Mouse (Mus musculus) erythroblast, embryonic 14.5 days (primary cell): ENCODE measurements around the gene Ilkap. TPM values are rescaled to one million over a fixed set of nuclear protein-coding genes. Genes with fewer than 3 reads are reported as not detected.

Source experiments
- H3K27me3 ChIP-seq: 2 replicates; pipeline ENCODE4 v1.6.1; 2012; ENCODE audit warnings: inconsistent platforms; ENCODE audit not compliant: control insufficient read depth
- H3K36me3 ChIP-seq: 2 replicates; pipeline ENCODE4 v1.6.1; 2012; ENCODE audit warnings: mild to moderate bottlenecking, inconsistent platforms; ENCODE audit not compliant: control insufficient read depth
- H3K4me1 ChIP-seq: 2 replicates; pipeline ENCODE4 v1.6.1; 2012; ENCODE audit warnings: inconsistent platforms; ENCODE audit not compliant: control insufficient read depth
- H3K4me3 ChIP-seq: replicated peaks from 2 replicates; pipeline ENCODE3; 2012; ENCODE audit warnings: moderate library complexity, mild to moderate bottlenecking, inconsistent platforms
- H3K9me3 ChIP-seq: 2 replicates; pipeline ENCODE4 v1.6.1; 2012; ENCODE audit warnings: low read length, inconsistent platforms, mixed read lengths; ENCODE audit not compliant: control insufficient read depth
- GATA1 ChIP-seq: IDR thresholded peaks from 2 replicates; pipeline ENCODE4 v1.6.1; 2012; ENCODE audit warnings: low read length, inconsistent platforms, mixed read lengths
- TAL1 ChIP-seq: IDR thresholded peaks from 3 replicates; pipeline ENCODE4 v1.6.1; 2012; ENCODE audit warnings: low read length, inconsistent platforms, mixed read lengths
- polyA plus RNA-seq: library from polyadenylated mRNA; stranded (reverse); fragments of >175 nt; gene quantifications from 2 replicates; pipeline ENCODE4 v1.2.3, GENCODE M21; 2012

Ilkap gene
- polyA plus RNA-seq, 1 experiment, result 6.5 TPM

- Histone ChIP-seq H3K4me1 (peaks cover 30% of the 10 kb centered on the region), H3K9me3 (no peaks in the 10 kb centered on the region), H3K36me3 (peaks cover 1% of the 10 kb centered on the region; the same call in 1 of the 2 replicates), H3K4me3 (peak overlapping the region; percentile 75), H3K27me3 (peaks cover 49% of the 10 kb centered on the region)
- TF ChIP-seq GATA1 (no peak), TAL1 (no peak)
Measured at GRCm38 (mm10) chr1:91411631-91412285, 13.1 kb upstream of the Ilkap start.

GRCm38 (mm10) chr1:91407819-91408218 lies 9.2 kb upstream of the Ilkap start:
- Histone ChIP-seq H3K9me3 (no peaks in the 10 kb centered on the region), H3K4me3 (no peak overlapping the region), H3K27me3 (peaks cover 42% of the 10 kb centered on the region), H3K36me3 (no peaks in the 10 kb centered on the region), H3K4me1 (peaks cover 12% of the 10 kb centered on the region)
- no peak for TF ChIP-seq GATA1
- no peak for TF ChIP-seq TAL1

- H3K4me3 ChIP-seq, result no peak overlapping the region
- no peak for TF ChIP-seq GATA1
- no peak for TF ChIP-seq TAL1
- H3K4me1 ChIP-seq, result peaks cover 2% of the 10 kb centered on the region
- no peaks in the 10 kb centered on the region for H3K9me3 ChIP-seq
- H3K27me3 ChIP-seq, result peaks cover 34% of the 10 kb centered on the region
- H3K36me3 ChIP-seq, result no peaks in the 10 kb centered on the region
Measured at GRCm38 (mm10) chr1:91405406-91406169, 7.0 kb upstream of the Ilkap start.

GRCm38 (mm10) chr1:91404976-91405375 lies 6.4 kb upstream of the Ilkap start:
- Histone ChIP-seq H3K4me3 (no peak overlapping the region), H3K27me3 (peaks cover 34% of the 10 kb centered on the region), H3K9me3 (no peaks in the 10 kb centered on the region), H3K4me1 (peaks cover 2% of the 10 kb centered on the region), H3K36me3 (no peaks in the 10 kb centered on the region)
- no peak for TF ChIP-seq GATA1
- no peak for TF ChIP-seq TAL1

GRCm38 (mm10) chr1:91397927-91398259 lies 722 bp downstream of the Ilkap start:
- TF ChIP-seq TAL1 (no peak), GATA1 (no peak)
- Histone ChIP-seq H3K9me3 (no peaks in the 10 kb centered on the region), H3K36me3 (peaks cover 48% of the 10 kb centered on the region), H3K27me3 (peaks cover 4% of the 10 kb centered on the region), H3K4me1 (peaks cover 36% of the 10 kb centered on the region), H3K4me3 (peak overlapping the region; percentile 85)

- no peak for TF ChIP-seq TAL1
- no peak for TF ChIP-seq GATA1
- H3K4me3 ChIP-seq, result no peak overlapping the region
- peaks cover 7% of the 10 kb centered on the region for H3K4me1 ChIP-seq
- no peaks in the 10 kb centered on the region for H3K27me3 ChIP-seq
- H3K36me3 ChIP-seq, result peaks cover 97% of the 10 kb centered on the region
- H3K9me3 ChIP-seq, result no peaks in the 10 kb centered on the region
Measured at GRCm38 (mm10) chr1:91390369-91390768, 8.2 kb downstream of the Ilkap start.

- no peak for TF ChIP-seq GATA1
- TF ChIP-seq TAL1, result no peak
- H3K4me3 ChIP-seq, result no peak overlapping the region
- peaks cover 3% of the 10 kb centered on the region; the same call in 1 of the 2 replicates for H3K4me1 ChIP-seq
- H3K27me3 ChIP-seq, result no peaks in the 10 kb centered on the region
- no peaks in the 10 kb centered on the region for H3K9me3 ChIP-seq
- peaks cover 95% of the 10 kb centered on the region for H3K36me3 ChIP-seq
Measured at GRCm38 (mm10) chr1:91381091-91381471, 17.5 kb downstream of the Ilkap start.

- Histone ChIP-seq H3K36me3 (peaks cover 96% of the 10 kb centered on the region), H3K4me3 (no peak overlapping the region), H3K27me3 (no peaks in the 10 kb centered on the region)
Measured at GRCm38 (mm10) chr1:91380453-91381090, 18.0 kb downstream of the Ilkap start.

GRCm38 (mm10) chr1:91373414-91373835 lies 25.2 kb downstream of the Ilkap start:
- peak; percentile 37; the same call in 1 of the 3 replicates for TF ChIP-seq TAL1
- TF ChIP-seq GATA1, result peak; percentile 58
- peaks cover 72% of the 10 kb centered on the region for H3K4me1 ChIP-seq
- H3K9me3 ChIP-seq, result no peaks in the 10 kb centered on the region
- H3K4me3 ChIP-seq, result no peak overlapping the region
- H3K27me3 ChIP-seq, result no peaks in the 10 kb centered on the region
- peaks cover 100% of the 10 kb centered on the region for H3K36me3 ChIP-seq

More at GRCm38 (mm10) chr1:91380453-91381090, 18.0 kb downstream of the Ilkap start:
- TF ChIP-seq GATA1 (no peak), TAL1 (no peak)
- Histone ChIP-seq H3K4me1 (peaks cover 7% of the 10 kb centered on the region), H3K9me3 (no peaks in the 10 kb centered on the region)
